In genomic region chr1:88757746-88758145, GRCm38 (mm10) we compare ENCODE assay signal across 9 mouse cellular contexts. TPM values are rescaled to one million over a fixed set of nuclear protein-coding genes. Genes with fewer than 3 reads are reported as not detected.
A peak's percentile ranks its signal among the peaks of the same experiment; 100 is the strongest.
DNase-seq lines count a peak whose midpoint lies in the region; ATAC-seq and TF ChIP-seq lines count a peak whose summit lies in the region.
"Had no signal": no experiment of that assay in that cellular context is flagged by ENCODE, and none has a peak within 500 bp of the region (broad histone marks: within the 10 kb centered on the region; RNA-seq: fewer than 3 reads in every experiment).

No protein-coding gene starts in this region.

- peaks cover 36% of the 10 kb centered on the region for H3K4me1 ChIP-seq in forebrain, embryonic 10.5 days
- H3K4me1 ChIP-seq in forebrain, postnatal 0 days (ENCODE audit: insufficient read depth): peaks cover 13% of the 10 kb centered on the region
- peaks cover 27% of the 10 kb centered on the region for H3K4me1 ChIP-seq in forebrain, embryonic 15.5 days
- peaks cover 10% of the 10 kb centered on the region for H3K4me1 ChIP-seq in midbrain, embryonic 14.5 days (ENCODE audit: control insufficient read depth, insufficient read depth, low read length)

- no peaks in the 10 kb centered on the region for H3K27me3 ChIP-seq in forebrain, embryonic 10.5 days (ENCODE audit: poor library complexity, severe bottlenecking)
- H3K27me3 ChIP-seq in forebrain, postnatal 0 days (ENCODE audit: insufficient read depth, low read length): no peaks in the 10 kb centered on the region
- no peaks in the 10 kb centered on the region for H3K27me3 ChIP-seq in forebrain, embryonic 15.5 days
- H3K27me3 ChIP-seq in midbrain, embryonic 14.5 days (ENCODE audit: control insufficient read depth, insufficient read depth, low read length): no peaks in the 10 kb centered on the region
- H3K27me3 ChIP-seq: embryonic facial prominence, embryonic 12.5 days had no signal

- H3K27ac ChIP-seq in forebrain, embryonic 10.5 days: peak overlapping the region; percentile 81
- no peak overlapping the region for H3K27ac ChIP-seq in forebrain, postnatal 0 days (ENCODE audit: low read depth, low read length)
- peak overlapping the region; percentile 75 for H3K27ac ChIP-seq in forebrain, embryonic 15.5 days (replicated peaks)
- H3K27ac ChIP-seq in midbrain, embryonic 14.5 days (replicated peaks; ENCODE audit: low read depth, low read length): peak overlapping the region; percentile 32; the same call in 1 of the 2 replicates

- 19% methylated on average over 3 of the region's 3 CpGs for WGBS in forebrain, embryonic 10.5 days
- 13% methylated on average over 3 of the region's 3 CpGs for WGBS in forebrain, postnatal 0 days
- 18% methylated on average over 3 of the region's 3 CpGs for WGBS in forebrain, embryonic 15.5 days
- WGBS in midbrain, embryonic 14.5 days: 19% methylated on average over 3 of the region's 3 CpGs

- no peak for TF ChIP-seq CTCF in forebrain, postnatal 0 days (IDR thresholded peaks at IDR 0.05; ENCODE audit: low read depth)

- H3K9me3 ChIP-seq in forebrain, embryonic 10.5 days: peaks cover 5% of the 10 kb centered on the region
- no peaks in the 10 kb centered on the region for H3K9me3 ChIP-seq in forebrain, postnatal 0 days (ENCODE audit: low read length)
- no peaks in the 10 kb centered on the region for H3K9me3 ChIP-seq in forebrain, embryonic 15.5 days
- no peaks in the 10 kb centered on the region for H3K9me3 ChIP-seq in midbrain, embryonic 14.5 days (ENCODE audit: control insufficient read depth, low read length)
- H3K9me3 ChIP-seq: embryonic facial prominence, embryonic 12.5 days had no signal

- no peak for DNase-seq in forebrain, embryonic 10.5 days (ENCODE audit: extremely low spot score, low spot score)
- no peak for DNase-seq in forebrain, postnatal 0 days
- DNase-seq in kidney, postnatal 10 days: peak; percentile 76
- DNase-seq in midbrain, embryonic 14.5 days: peak; percentile 34
- DNase-seq in frontal cortex, adult 2 months (ENCODE audit: extremely low spot score in 1 of 2, low spot score in 1 of 2): no peak
- no peak for DNase-seq in ovary, postnatal 36 days (ENCODE audit: low spot score)
- DNase-seq in cerebellum, postnatal 36 days: no peak

- ATAC-seq in forebrain, postnatal 0 days: no peak
- ATAC-seq in forebrain, embryonic 15.5 days (replicated peaks): peak; percentile 61; the same call in 1 of the 2 replicates
- no peak for ATAC-seq in midbrain, embryonic 14.5 days (ENCODE audit: low FRiP score, low TSS enrichment)

- no peak overlapping the region for H3K9ac ChIP-seq in forebrain, postnatal 0 days
- H3K9ac ChIP-seq in forebrain, embryonic 15.5 days (replicated peaks): no peak overlapping the region
- H3K9ac ChIP-seq in midbrain, embryonic 14.5 days (replicated peaks; ENCODE audit: low read length): no peak overlapping the region
- H3K9ac ChIP-seq: embryonic facial prominence, embryonic 12.5 days had no signal

- no peak overlapping the region for H3K4me2 ChIP-seq in forebrain, postnatal 0 days (ENCODE audit: low read depth)
- no peak overlapping the region for H3K4me2 ChIP-seq in forebrain, embryonic 15.5 days (replicated peaks)
- no peak overlapping the region for H3K4me2 ChIP-seq in midbrain, embryonic 14.5 days (ENCODE audit: low read length)
- H3K4me2 ChIP-seq: embryonic facial prominence, embryonic 12.5 days had no signal

- H3K4me3 ChIP-seq in forebrain, embryonic 10.5 days: no peak overlapping the region
- H3K4me3 ChIP-seq in forebrain, postnatal 0 days (ENCODE audit: low read depth, low read length): no peak overlapping the region
- no peak overlapping the region for H3K4me3 ChIP-seq in forebrain, embryonic 15.5 days
- H3K4me3 ChIP-seq in midbrain, embryonic 14.5 days (replicated peaks; ENCODE audit: low read depth, low read length): no peak overlapping the region
- H3K4me3 ChIP-seq: embryonic facial prominence, embryonic 12.5 days had no signal

- H3K36me3 ChIP-seq in forebrain, embryonic 10.5 days (replicated peaks): no peaks in the 10 kb centered on the region
- no peaks in the 10 kb centered on the region for H3K36me3 ChIP-seq in forebrain, postnatal 0 days (ENCODE audit: insufficient read depth)
- H3K36me3 ChIP-seq in forebrain, embryonic 15.5 days: no peaks in the 10 kb centered on the region
- H3K36me3 ChIP-seq in midbrain, embryonic 14.5 days (ENCODE audit: control insufficient read depth, insufficient read depth, low read length): no peaks in the 10 kb centered on the region
- H3K36me3 ChIP-seq: embryonic facial prominence, embryonic 12.5 days had no signal

RNA-seq across cellular contexts. Expression of gene Arl4c, which starts 55.7 kb away (rescaled TPM):
- 21.8 and 22.3 TPM in 2 replicates for polyA plus RNA-seq in forebrain, embryonic 10.5 days (2016; fragmentation: Nextera tagmentation; extraction: Ambion mirVana)
- total RNA-seq in forebrain, postnatal 0 days (2014; rRNA removed): 95.6 and 106 TPM in 2 replicates
- polyA plus RNA-seq in forebrain, postnatal 0 days (2015; fragmentation: Nextera tagmentation; extraction: Ambion mirVana): 30.2 and 40.2 TPM in 2 replicates
- 38.1 and 42.4 TPM in 2 replicates for polyA plus RNA-seq in forebrain, embryonic 15.5 days (2015; fragmentation: Nextera tagmentation; extraction: Ambion mirVana)
- 23.4 and 30.3 TPM in 2 replicates for polyA plus RNA-seq in midbrain, embryonic 14.5 days (2014; fragmentation: Nextera tagmentation; extraction: Ambion mirVana)
- 19.9 and 22.6 TPM in 2 replicates for polyA plus RNA-seq in frontal cortex, adult 2 months (2012; rRNA removed)

Comparison
In these comparisons a context has a peak if more than half of its experiments do, and no peak if none do; other contexts are left out.
1. DNase-seq: peak in kidney, postnatal 10 days (single experiment) and midbrain, embryonic 14.5 days (single experiment); none in forebrain, embryonic 10.5 days (single experiment), forebrain, postnatal 0 days (single experiment), frontal cortex, adult 2 months (0 of 2), ovary, postnatal 36 days (single experiment) and cerebellum, postnatal 36 days (0 of 2).